Mouse (Mus musculus): ENCODE data around the gene Creb3l2. TPM values are rescaled to one million over a fixed set of nuclear protein-coding genes. Genes with fewer than 3 reads are reported as not detected.

Gene Creb3l2
- polyA plus RNA-seq, 1 experiment from 2014 or later = 28.0 TPM

GRCm38 (mm10) chr6:37424374-37424773 is 17.6 kb downstream of the Creb3l2 start:
- Histone ChIP-seq H3K4me2 (peak overlapping the region; percentile 26; the same call in 1 of the 2 replicates), H3K27ac (peak overlapping the region; percentile 92), H3K4me3 (no peak overlapping the region), H3K9ac (no peak overlapping the region), H3K9me3 (no peaks in the 10 kb centered on the region), H3K36me3 (no peaks in the 10 kb centered on the region), H3K4me1 (peaks cover 93% of the 10 kb centered on the region), H3K27me3 (no peaks in the 10 kb centered on the region)
- ATAC-seq (ENCODE audit: borderline replicate concordance, extremely low read depth, low FRiP score, low TSS enrichment) = peak; percentile 43; the same call in 1 of the 2 replicates
- 28% methylated on average over 7 of the region's 7 CpGs for WGBS

GRCm38 (mm10) chr6:37423386-37423785 is 18.6 kb downstream of the Creb3l2 start:
- peak overlapping the region; percentile 26; the same call in 1 of the 2 replicates for H3K4me2 ChIP-seq

GRCm38 (mm10) chr6:37421124-37421523 is 20.8 kb downstream of the Creb3l2 start:
- Histone ChIP-seq H3K4me3 (no peak overlapping the region), H3K9ac (no peak overlapping the region), H3K36me3 (no peaks in the 10 kb centered on the region), H3K27ac (no peak overlapping the region), H3K27me3 (no peaks in the 10 kb centered on the region), H3K4me1 (peaks cover 84% of the 10 kb centered on the region), H3K4me2 (no peak overlapping the region), H3K9me3 (no peaks in the 10 kb centered on the region)
- ATAC-seq (ENCODE audit: borderline replicate concordance, extremely low read depth, low FRiP score, low TSS enrichment) = no peak
- WGBS = 60% methylated on average over 6 of the region's 6 CpGs

More at GRCm38 (mm10) chr6:37423386-37423785, 18.6 kb downstream of the Creb3l2 start:
- Histone ChIP-seq H3K9ac (no peak overlapping the region), H3K9me3 (no peaks in the 10 kb centered on the region), H3K36me3 (no peaks in the 10 kb centered on the region), H3K27me3 (no peaks in the 10 kb centered on the region), H3K4me1 (peaks cover 93% of the 10 kb centered on the region), H3K4me3 (no peak overlapping the region), H3K27ac (peak overlapping the region; percentile 92)
- ATAC-seq (ENCODE audit: borderline replicate concordance, extremely low read depth, low FRiP score, low TSS enrichment) = peak; percentile 65
- WGBS = 66% methylated on average over 1 of the region's 1 CpGs

DNA sequence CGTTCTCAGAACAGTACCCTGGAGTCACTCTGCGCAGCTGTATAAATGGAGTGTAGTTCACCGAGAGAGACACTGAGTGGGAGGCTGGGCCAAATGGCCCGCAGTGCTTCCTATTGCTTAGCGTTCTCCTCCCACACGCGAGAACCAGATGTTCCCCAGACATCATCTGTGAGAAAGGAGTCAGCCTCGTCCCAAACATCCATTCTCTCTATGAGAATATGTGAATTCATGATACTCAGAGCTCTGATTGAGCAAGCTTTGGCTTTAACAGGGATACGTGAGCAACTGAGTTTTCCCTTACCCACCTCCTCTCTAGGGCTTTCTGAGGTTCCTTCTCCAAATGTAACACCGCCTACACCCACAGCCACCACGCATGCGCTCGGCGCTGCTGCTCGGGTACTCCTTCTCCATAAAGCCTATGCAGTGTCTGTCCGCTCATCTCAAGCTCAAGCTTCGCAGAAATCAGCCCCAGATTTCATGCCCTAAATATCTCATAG is 22.5 kb downstream of the Creb3l2 start:
- H3K27me3 ChIP-seq = no peaks in the 10 kb centered on the region
- peaks cover 79% of the 10 kb centered on the region for H3K4me1 ChIP-seq
- H3K36me3 ChIP-seq = no peaks in the 10 kb centered on the region
- H3K4me3 ChIP-seq = no peak overlapping the region
- 60% methylated on average over 17 of the region's 17 CpGs for WGBS
- H3K9me3 ChIP-seq = no peaks in the 10 kb centered on the region
- H3K27ac ChIP-seq = peak overlapping the region; percentile 61
- H3K9ac ChIP-seq = no peak overlapping the region
- ATAC-seq (ENCODE audit: borderline replicate concordance, extremely low read depth, low FRiP score, low TSS enrichment) = no peak; the same call in 1 of the 2 replicates
- 0 out of 2 replicates have a peak overlapping the region, but pooled peaks have one; percentile 1 for H3K4me2 ChIP-seq

GRCm38 (mm10) chr6:37418931-37419330 is 23.0 kb downstream of the Creb3l2 start:
- H3K4me1 ChIP-seq = peaks cover 79% of the 10 kb centered on the region
- no peak for ATAC-seq (ENCODE audit: borderline replicate concordance, extremely low read depth, low FRiP score, low TSS enrichment)
- no peak overlapping the region for H3K9ac ChIP-seq
- H3K9me3 ChIP-seq = no peaks in the 10 kb centered on the region
- H3K27ac ChIP-seq = peak overlapping the region; percentile 61
- H3K4me3 ChIP-seq = no peak overlapping the region
- 51% methylated on average over 6 of the region's 6 CpGs for WGBS
- no peaks in the 10 kb centered on the region for H3K27me3 ChIP-seq
- no peaks in the 10 kb centered on the region for H3K36me3 ChIP-seq
- 0 out of 2 replicates have a peak overlapping the region, but pooled peaks have one; percentile 1 for H3K4me2 ChIP-seq

DNA sequence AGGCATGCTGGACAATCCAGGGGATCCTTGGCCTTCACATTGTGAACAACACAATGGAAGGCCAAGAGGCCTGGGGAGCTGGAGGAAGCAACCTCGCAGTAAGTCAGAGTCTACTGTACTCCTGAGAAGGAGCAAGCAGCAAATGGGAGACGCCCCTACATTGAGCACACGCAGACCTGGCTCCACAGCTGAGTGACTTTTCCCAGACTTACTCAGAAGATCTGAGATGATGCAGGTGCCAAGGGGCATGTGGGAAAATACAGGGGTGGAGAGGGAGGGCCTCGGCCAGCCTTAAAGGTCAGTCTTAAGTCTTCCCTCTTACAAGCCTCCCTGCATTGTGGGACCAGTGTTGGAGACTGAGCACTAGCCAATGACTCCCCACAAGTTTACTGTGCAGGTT is 25.2 kb downstream of the Creb3l2 start:
- Histone ChIP-seq H3K4me2 (no peak overlapping the region), H3K4me3 (no peak overlapping the region), H3K9ac (no peak overlapping the region), H3K9me3 (no peaks in the 10 kb centered on the region), H3K4me1 (peaks cover 81% of the 10 kb centered on the region), H3K36me3 (no peaks in the 10 kb centered on the region), H3K27me3 (no peaks in the 10 kb centered on the region), H3K27ac (peak overlapping the region; percentile 54; the same call in 1 of the 2 replicates)
- ATAC-seq (ENCODE audit: borderline replicate concordance, extremely low read depth, low FRiP score, low TSS enrichment) = no peak
- 60% methylated on average over 4 of the region's 4 CpGs for WGBS

- peaks cover 83% of the 10 kb centered on the region for H3K4me1 ChIP-seq
- no peak overlapping the region for H3K4me3 ChIP-seq
- WGBS = 28% methylated on average over 6 of the region's 6 CpGs
- H3K27ac ChIP-seq = peak overlapping the region; percentile 91
- H3K4me2 ChIP-seq = peak overlapping the region; percentile 14; the same call in 1 of the 2 replicates
- no peaks in the 10 kb centered on the region for H3K36me3 ChIP-seq
- no peaks in the 10 kb centered on the region for H3K9me3 ChIP-seq
- no peak for ATAC-seq (ENCODE audit: borderline replicate concordance, extremely low read depth, low FRiP score, low TSS enrichment)
- no peak overlapping the region for H3K9ac ChIP-seq
- H3K27me3 ChIP-seq = no peaks in the 10 kb centered on the region
Measured at GRCm38 (mm10) chr6:37415505-37415904, 26.4 kb downstream of the Creb3l2 start.

- H3K9ac ChIP-seq = no peak overlapping the region
- H3K4me1 ChIP-seq = peaks cover 83% of the 10 kb centered on the region
- peak overlapping the region; percentile 14; the same call in 1 of the 2 replicates for H3K4me2 ChIP-seq
- ATAC-seq (ENCODE audit: borderline replicate concordance, extremely low read depth, low FRiP score, low TSS enrichment) = peak; percentile 89
- peak overlapping the region; percentile 91 for H3K27ac ChIP-seq
- H3K9me3 ChIP-seq = no peaks in the 10 kb centered on the region
- H3K27me3 ChIP-seq = no peaks in the 10 kb centered on the region
- no peak overlapping the region for H3K4me3 ChIP-seq
- no peaks in the 10 kb centered on the region for H3K36me3 ChIP-seq
- 10% methylated on average over 7 of the region's 7 CpGs for WGBS
Measured at GRCm38 (mm10) chr6:37415034-37415433, 26.9 kb downstream of the Creb3l2 start.

DNA sequence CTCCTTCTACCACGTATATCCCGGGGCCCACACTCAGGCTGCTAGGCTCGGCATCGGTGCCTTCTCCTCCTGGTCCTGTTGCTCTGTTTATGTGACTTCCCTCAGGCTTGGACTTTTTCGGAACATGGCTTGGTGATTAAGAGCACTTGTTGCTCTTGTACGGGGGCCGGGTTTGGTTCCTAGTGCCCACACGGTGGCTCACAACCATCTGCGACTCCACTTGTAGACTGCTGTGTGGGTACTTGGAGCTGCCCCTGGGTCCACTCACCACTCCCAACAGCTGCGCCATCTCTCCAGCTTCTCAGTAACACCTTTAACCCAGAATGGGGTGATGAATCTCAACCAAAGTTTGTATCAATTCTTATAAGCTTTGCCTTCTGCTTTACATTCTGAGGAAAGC is 27.4 kb downstream of the Creb3l2 start:
- Histone ChIP-seq H3K27me3 (no peaks in the 10 kb centered on the region), H3K4me3 (no peak overlapping the region), H3K27ac (peak overlapping the region; percentile 91), H3K4me1 (peaks cover 80% of the 10 kb centered on the region), H3K9ac (no peak overlapping the region), H3K9me3 (no peaks in the 10 kb centered on the region), H3K36me3 (no peaks in the 10 kb centered on the region), H3K4me2 (no peak overlapping the region)
- no peak for ATAC-seq (ENCODE audit: borderline replicate concordance, extremely low read depth, low FRiP score, low TSS enrichment)
- WGBS = 58% methylated on average over 10 of the region's 10 CpGs

- no peak overlapping the region for H3K4me2 ChIP-seq
- no peaks in the 10 kb centered on the region for H3K9me3 ChIP-seq
- no peak overlapping the region for H3K4me3 ChIP-seq
- peaks cover 60% of the 10 kb centered on the region for H3K4me1 ChIP-seq
- H3K27ac ChIP-seq = peak overlapping the region; percentile 46
- H3K36me3 ChIP-seq = no peaks in the 10 kb centered on the region
- no peak for ATAC-seq (ENCODE audit: borderline replicate concordance, extremely low read depth, low FRiP score, low TSS enrichment)
- no peaks in the 10 kb centered on the region for H3K27me3 ChIP-seq
- 33% methylated on average over 3 of the region's 3 CpGs for WGBS
- no peak overlapping the region for H3K9ac ChIP-seq
Measured at GRCm38 (mm10) chr6:37411696-37412095, 30.2 kb downstream of the Creb3l2 start.

GRCm38 (mm10) chr6:37409829-37410228 is 32.1 kb downstream of the Creb3l2 start:
- no peaks in the 10 kb centered on the region for H3K27me3 ChIP-seq
- no peak overlapping the region for H3K9ac ChIP-seq
- H3K4me3 ChIP-seq = no peak overlapping the region
- ATAC-seq (ENCODE audit: borderline replicate concordance, extremely low read depth, low FRiP score, low TSS enrichment) = no peak
- no peaks in the 10 kb centered on the region for H3K9me3 ChIP-seq
- H3K4me1 ChIP-seq = peaks cover 58% of the 10 kb centered on the region
- H3K4me2 ChIP-seq = no peak overlapping the region
- 62% methylated on average over 2 of the region's 2 CpGs for WGBS
- H3K36me3 ChIP-seq = no peaks in the 10 kb centered on the region
- H3K27ac ChIP-seq = no peak overlapping the region

DNA sequence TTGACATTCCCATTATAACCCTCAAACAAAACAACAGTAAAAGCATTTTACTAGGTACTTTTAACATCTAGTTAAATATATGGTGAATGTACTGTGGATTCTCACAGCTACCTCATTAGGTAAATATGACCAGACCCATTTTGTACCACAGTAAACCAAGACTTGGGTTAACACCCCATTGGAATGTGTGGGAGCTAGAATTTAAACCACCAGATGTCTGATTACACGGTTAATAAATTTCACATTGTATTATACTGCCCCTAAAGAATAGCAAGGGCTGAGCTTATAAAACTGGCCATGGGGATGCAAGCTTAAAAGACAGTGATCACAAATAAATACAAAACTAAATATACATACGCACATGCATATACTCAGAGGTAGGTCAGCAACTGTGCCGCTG is 34.1 kb downstream of the Creb3l2 start:
- H3K4me1 ChIP-seq = peaks cover 56% of the 10 kb centered on the region
- ATAC-seq (ENCODE audit: borderline replicate concordance, extremely low read depth, low FRiP score, low TSS enrichment) = no peak

More for the DNA sequence above, 34.1 kb downstream of the Creb3l2 start:
- Histone ChIP-seq H3K9ac (no peak overlapping the region), H3K27me3 (no peaks in the 10 kb centered on the region), H3K9me3 (no peaks in the 10 kb centered on the region), H3K27ac (no peak overlapping the region), H3K4me3 (no peak overlapping the region), H3K4me2 (no peak overlapping the region), H3K36me3 (no peaks in the 10 kb centered on the region)
- 94% methylated on average over 3 of the region's 3 CpGs for WGBS

Data from lung, embryonic 15.5 days (tissue).